Mouse (Mus musculus) lung, embryonic 15.5 days (tissue): ENCODE measurements around the gene Rassf7. TPM values are rescaled to one million over a fixed set of nuclear protein-coding genes. Genes with fewer than 3 reads are reported as not detected.

Experiments used
- ATAC-seq: fragments of 200-750 bp; cut with Nextera tagmentation; 2 replicates; pipeline ENCODE4 v1.8.0; 2017; ENCODE audit warnings: moderate number of reproducible peaks, borderline replicate concordance; ENCODE audit not compliant: low FRiP score, low TSS enrichment; ENCODE audit errors: extremely low read depth
- H3K27ac ChIP-seq: fragments of 300-500 bp; sonication (generic); 2 replicates; pipeline ENCODE4 v1.5.1; 2015; ENCODE audit warnings: moderate library complexity, mild to moderate bottlenecking, inconsistent platforms
- H3K27me3 ChIP-seq: fragments of 300-500 bp; sonication (generic); 2 replicates; pipeline ENCODE4 v1.6.1; 2015; ENCODE audit warnings: inconsistent platforms
- H3K36me3 ChIP-seq: fragments of 300-500 bp; sonication (generic); 2 replicates; pipeline ENCODE4 v1.6.1; 2015; ENCODE audit warnings: inconsistent platforms
- H3K4me1 ChIP-seq: fragments of 300-500 bp; sonication (generic); 2 replicates; pipeline ENCODE4 v1.6.1; 2015; ENCODE audit warnings: inconsistent platforms
- H3K4me2 ChIP-seq: fragments of 300-500 bp; sonication (generic); 2 replicates; pipeline ENCODE4 v1.6.1; 2015; ENCODE audit warnings: inconsistent platforms, mild to moderate bottlenecking, moderate library complexity
- H3K4me3 ChIP-seq: fragments of 300-500 bp; sonication (generic); 2 replicates; pipeline ENCODE4 v1.5.1; 2015; ENCODE audit warnings: mild to moderate bottlenecking, inconsistent platforms
- H3K9ac ChIP-seq: fragments of 300-500 bp; sonication (generic); 2 replicates; pipeline ENCODE4 v1.6.1; 2015; ENCODE audit warnings: inconsistent platforms
- H3K9me3 ChIP-seq: fragments of 300-500 bp; sonication (generic); 2 replicates; pipeline ENCODE4 v1.6.1; 2016; ENCODE audit warnings: inconsistent platforms
- WGBS: fragments of 180-500 bp; shearing (Covaris S2); methylation state at CpG from one replicate; pipeline ENCODE4 v1.1.7; 2015; 5-methylcytosine and 5-hydroxymethylcytosine counted together
- polyA plus RNA-seq: library from polyadenylated mRNA; unstranded; fragments of >200 nt; fragmentation: Nextera tagmentation; extraction: Ambion mirVana; gene quantifications from 2 replicates; pipeline ENCODE4 v1.2.1, GENCODE M21; 2015

The Rassf7 gene
- polyA plus RNA-seq, 1 experiment from 2014 or later = 59.7 TPM

GRCm38 (mm10) chr7:141190220-141190619 lies 25.4 kb upstream of the Rassf7 start:
- Histone ChIP-seq H3K4me3 (no peak overlapping the region), H3K4me1 (peaks cover 21% of the 10 kb centered on the region), H3K27me3 (no peaks in the 10 kb centered on the region), H3K36me3 (peaks cover 32% of the 10 kb centered on the region), H3K27ac (no peak overlapping the region), H3K4me2 (no peak overlapping the region), H3K9me3 (no peaks in the 10 kb centered on the region), H3K9ac (no peak overlapping the region)
- 92% methylated on average over 3 of the region's 3 CpGs for WGBS
- ATAC-seq = no peak

- H3K36me3 ChIP-seq = peaks cover 32% of the 10 kb centered on the region
- no peak overlapping the region for H3K4me3 ChIP-seq
- no peaks in the 10 kb centered on the region for H3K9me3 ChIP-seq
- no peak overlapping the region for H3K9ac ChIP-seq
- ATAC-seq = no peak
- H3K4me1 ChIP-seq = peaks cover 25% of the 10 kb centered on the region
- no peak overlapping the region for H3K27ac ChIP-seq
- H3K27me3 ChIP-seq = no peaks in the 10 kb centered on the region
- whole genome bisulfite sequencing = 79% methylated on average over 14 of the region's 14 CpGs
- no peak overlapping the region for H3K4me2 ChIP-seq
Measured at GRCm38 (mm10) chr7:141191036-141191435, 24.6 kb upstream of the Rassf7 start.

GRCm38 (mm10) chr7:141191796-141192685 lies 23.6 kb upstream of the Rassf7 start:
- Histone ChIP-seq H3K4me3 (peak overlapping the region; percentile 92; the same call in 1 of the 2 replicates), H3K9me3 (no peaks in the 10 kb centered on the region), H3K36me3 (peaks cover 32% of the 10 kb centered on the region), H3K27me3 (no peaks in the 10 kb centered on the region), H3K9ac (no peak overlapping the region), H3K4me2 (peak overlapping the region; percentile 95), H3K4me1 (peaks cover 25% of the 10 kb centered on the region), H3K27ac (no peak overlapping the region)
- no peak for ATAC-seq
- WGBS = 88% methylated on average over 24 of the region's 24 CpGs

- H3K4me1 ChIP-seq = peaks cover 25% of the 10 kb centered on the region
- no peak for ATAC-seq
- peak overlapping the region; percentile 92 for H3K4me3 ChIP-seq
- WGBS = 26% methylated on average over 12 of the region's 12 CpGs
- H3K36me3 ChIP-seq = peaks cover 32% of the 10 kb centered on the region
- peak overlapping the region; percentile 95 for H3K4me2 ChIP-seq
- H3K9ac ChIP-seq = peak overlapping the region; percentile 97
- no peaks in the 10 kb centered on the region for H3K9me3 ChIP-seq
- peak overlapping the region; percentile 88 for H3K27ac ChIP-seq
- H3K27me3 ChIP-seq = no peaks in the 10 kb centered on the region; the same call in 1 of the 2 replicates
Measured at GRCm38 (mm10) chr7:141192776-141193347, 22.8 kb upstream of the Rassf7 start.

- ATAC-seq = peak; percentile 17
- peak overlapping the region; percentile 88 for H3K27ac ChIP-seq
- H3K9ac ChIP-seq = peak overlapping the region; percentile 97
- no peaks in the 10 kb centered on the region; the same call in 1 of the 2 replicates for H3K27me3 ChIP-seq
- H3K9me3 ChIP-seq = no peaks in the 10 kb centered on the region
- peak overlapping the region; percentile 92 for H3K4me3 ChIP-seq
- under 1% methylated on average over 27 of the region's 43 CpGs for WGBS
- H3K4me1 ChIP-seq = peaks cover 25% of the 10 kb centered on the region
- peak overlapping the region; percentile 95 for H3K4me2 ChIP-seq
- H3K36me3 ChIP-seq = peaks cover 32% of the 10 kb centered on the region
Measured at GRCm38 (mm10) chr7:141193348-141193856, 22.3 kb upstream of the Rassf7 start.

GRCm38 (mm10) chr7:141193948-141194347 lies 21.7 kb upstream of the Rassf7 start, which contains the start of the genes Hras and Lrrc56:
Gene Hras, minus strand, starts transcription at chr7:141194005.
Gene Lrrc56, plus strand, starts transcription at chr7:141194157.
- Histone ChIP-seq H3K27ac (peak within 1 kb of the TSS; percentile 88), H3K9me3 (no peaks in the 10 kb centered on the region), H3K4me3 (peak within 1 kb of the TSS; percentile 92), H3K4me1 (peaks cover 25% of the 10 kb centered on the region), H3K27me3 (no peaks in the 10 kb centered on the region; the same call in 1 of the 2 replicates), H3K9ac (peak within 1 kb of the TSS; percentile 97), H3K4me2 (peak within 1 kb of the TSS; percentile 95), H3K36me3 (peaks cover 32% of the 10 kb centered on the region)
- WGBS = 0% methylated on average over 28 of the region's 39 CpGs
- peak; percentile 94 for ATAC-seq

GRCm38 (mm10) chr7:141194409-141194808 lies 21.3 kb upstream of the Rassf7 start:
- peaks cover 25% of the 10 kb centered on the region for H3K4me1 ChIP-seq
- H3K4me3 ChIP-seq = peak overlapping the region; percentile 92
- H3K4me2 ChIP-seq = peak overlapping the region; percentile 95
- H3K9ac ChIP-seq = peak overlapping the region; percentile 45
- WGBS = under 1% methylated on average over 23 of the region's 23 CpGs
- no peaks in the 10 kb centered on the region for H3K9me3 ChIP-seq
- peak overlapping the region; percentile 64 for H3K27ac ChIP-seq
- ATAC-seq = no peak
- H3K36me3 ChIP-seq = peaks cover 29% of the 10 kb centered on the region
- no peaks in the 10 kb centered on the region; the same call in 1 of the 2 replicates for H3K27me3 ChIP-seq

GRCm38 (mm10) chr7:141194830-141195229 lies 20.8 kb upstream of the Rassf7 start:
- under 1% methylated on average over 28 of the region's 28 CpGs for whole genome bisulfite sequencing
- peaks cover 25% of the 10 kb centered on the region for H3K36me3 ChIP-seq
- H3K27ac ChIP-seq = peak overlapping the region; percentile 64
- H3K4me3 ChIP-seq = peak overlapping the region; percentile 92
- ATAC-seq = 0 out of 2 replicates have a peak, but pooled peaks have one; percentile 6
- H3K4me2 ChIP-seq = peak overlapping the region; percentile 95
- peaks cover 3% of the 10 kb centered on the region; the same call in 1 of the 2 replicates for H3K27me3 ChIP-seq
- peak overlapping the region; percentile 45 for H3K9ac ChIP-seq
- H3K9me3 ChIP-seq = no peaks in the 10 kb centered on the region
- H3K4me1 ChIP-seq = peaks cover 25% of the 10 kb centered on the region

GRCm38 (mm10) chr7:141195754-141196153 lies 19.9 kb upstream of the Rassf7 start:
- Histone ChIP-seq H3K9ac (no peak overlapping the region), H3K4me2 (no peak overlapping the region), H3K9me3 (no peaks in the 10 kb centered on the region), H3K4me3 (peak overlapping the region; percentile 92; the same call in 1 of the 2 replicates), H3K27me3 (peaks cover 13% of the 10 kb centered on the region; the same call in 1 of the 2 replicates), H3K36me3 (peaks cover 16% of the 10 kb centered on the region), H3K27ac (no peak overlapping the region), H3K4me1 (peaks cover 25% of the 10 kb centered on the region)
- WGBS = 94% methylated on average over 2 of the region's 2 CpGs
- no peak for ATAC-seq

- Histone ChIP-seq H3K4me2 (no peak overlapping the region), H3K27ac (no peak overlapping the region), H3K4me3 (no peak overlapping the region), H3K9ac (no peak overlapping the region), H3K27me3 (peaks cover 18% of the 10 kb centered on the region), H3K4me1 (peaks cover 22% of the 10 kb centered on the region), H3K9me3 (no peaks in the 10 kb centered on the region), H3K36me3 (peaks cover 6% of the 10 kb centered on the region)
- no peak for ATAC-seq
- 81% methylated on average over 8 of the region's 8 CpGs for WGBS
Measured at GRCm38 (mm10) chr7:141196619-141197282, 18.9 kb upstream of the Rassf7 start.

- H3K27me3 ChIP-seq = peaks cover 22% of the 10 kb centered on the region
- H3K4me1 ChIP-seq = peaks cover 9% of the 10 kb centered on the region
- no peak for ATAC-seq
Measured at GRCm38 (mm10) chr7:141198121-141198520, 17.5 kb upstream of the Rassf7 start.

More at GRCm38 (mm10) chr7:141198121-141198520, 17.5 kb upstream of the Rassf7 start:
- no peak overlapping the region for H3K4me3 ChIP-seq
- WGBS = 98% methylated on average over 4 of the region's 4 CpGs
- no peaks in the 10 kb centered on the region for H3K9me3 ChIP-seq
- no peak overlapping the region for H3K4me2 ChIP-seq
- H3K36me3 ChIP-seq = no peaks in the 10 kb centered on the region
- H3K9ac ChIP-seq = no peak overlapping the region
- H3K27ac ChIP-seq = no peak overlapping the region
